Mouse (Mus musculus) liver, postnatal 0 days (tissue): ENCODE results near the gene Tert.

Experiments
- CTCF ChIP-seq: sonication (generic); IDR thresholded peaks from 2 replicates; pipeline ENCODE4 v1.5.1; 2016; ENCODE audit warnings: antibody characterized with exemption, low read depth
- EP300 ChIP-seq: IDR thresholded peaks from 2 replicates; pipeline ENCODE4 v1.6.1; 2016; ENCODE audit warnings: antibody characterized with exemption, low read depth, mild to moderate bottlenecking

GRCm38 (mm10) chr13:73618406-73618805 lies 8.3 kb upstream of the Tert start:
- TF ChIP-seq CTCF (no peak), EP300 (no peak)
